Mouse (Mus musculus): ENCODE data around the gene Thbs3. TPM values are rescaled to one million over a fixed set of nuclear protein-coding genes. Genes with fewer than 3 reads are reported as not detected.
A peak's percentile ranks its signal among the peaks of the same experiment; 100 is the strongest.

Thbs3 gene
- polyA plus RNA-seq, 1 experiment from 2014 or later = 107 TPM

DNA sequence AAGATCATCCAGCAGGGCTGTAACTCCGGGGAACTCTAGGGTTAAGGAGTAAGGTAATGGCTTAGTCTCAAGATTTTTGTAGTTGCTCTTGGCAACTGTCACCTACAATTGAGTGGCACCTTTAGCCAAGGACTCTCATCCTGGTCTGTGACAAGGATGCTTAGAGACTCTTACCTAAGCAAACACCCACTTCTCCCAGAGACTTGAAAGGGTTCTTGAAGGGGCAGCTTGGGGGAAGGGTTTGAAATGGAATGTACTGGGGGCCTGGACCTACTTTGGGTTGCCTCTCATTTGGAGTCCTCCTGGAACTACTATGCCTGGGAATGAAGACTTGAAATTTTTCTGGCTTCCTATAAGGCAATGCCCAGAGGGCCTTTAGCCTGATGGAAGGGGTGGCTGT lies 3.3 kb downstream of the Thbs3 start:
- Histone ChIP-seq H3K9ac (replicated peaks) (no peak overlapping the region), H3K9me3 (no peaks in the 10 kb centered on the region), H3K36me3 (peaks cover 48% of the 10 kb centered on the region), H3K27ac (replicated peaks) (0 out of 2 replicates have a peak overlapping the region, but pooled peaks have one; percentile 49), H3K4me2 (replicated peaks) (no peak overlapping the region), H3K4me1 (peaks cover 61% of the 10 kb centered on the region), H3K4me3 (no peak overlapping the region), H3K27me3 (no peaks in the 10 kb centered on the region)
- WGBS = 67% methylated on average over 1 of the region's 1 CpGs
- no peak for ATAC-seq (ENCODE audit: low FRiP score, low read depth)

DNA sequence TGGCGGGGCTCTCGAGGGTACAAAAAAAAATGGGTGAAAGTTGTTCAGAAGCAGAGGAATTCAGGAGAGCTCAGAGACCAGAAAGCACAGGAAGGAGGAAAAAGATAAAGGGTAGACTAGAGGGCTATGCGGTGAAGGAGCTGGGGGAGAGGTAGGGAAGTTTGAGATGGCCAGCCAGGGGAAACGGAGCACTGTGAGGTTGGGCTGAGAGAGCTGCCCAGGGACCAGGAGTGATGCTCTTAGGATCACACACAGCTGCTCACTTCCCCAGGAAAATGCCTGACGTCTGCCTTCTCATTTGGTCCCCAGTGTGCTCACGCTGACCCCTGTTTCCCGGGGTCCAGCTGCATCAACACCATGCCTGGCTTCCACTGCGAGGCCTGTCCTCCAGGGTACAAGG lies 4.6 kb downstream of the Thbs3 start:
- no peak overlapping the region for H3K9ac ChIP-seq (replicated peaks)
- no peaks in the 10 kb centered on the region for H3K9me3 ChIP-seq
- WGBS = 46% methylated on average over 8 of the region's 8 CpGs
- peaks cover 60% of the 10 kb centered on the region for H3K36me3 ChIP-seq
- H3K4me1 ChIP-seq = peaks cover 73% of the 10 kb centered on the region
- no peak for ATAC-seq (ENCODE audit: low FRiP score, low read depth)
- H3K27me3 ChIP-seq = no peaks in the 10 kb centered on the region
- peak overlapping the region; percentile 63 for H3K27ac ChIP-seq (replicated peaks)
- no peak overlapping the region for H3K4me3 ChIP-seq
- no peak overlapping the region for H3K4me2 ChIP-seq (replicated peaks)

DNA sequence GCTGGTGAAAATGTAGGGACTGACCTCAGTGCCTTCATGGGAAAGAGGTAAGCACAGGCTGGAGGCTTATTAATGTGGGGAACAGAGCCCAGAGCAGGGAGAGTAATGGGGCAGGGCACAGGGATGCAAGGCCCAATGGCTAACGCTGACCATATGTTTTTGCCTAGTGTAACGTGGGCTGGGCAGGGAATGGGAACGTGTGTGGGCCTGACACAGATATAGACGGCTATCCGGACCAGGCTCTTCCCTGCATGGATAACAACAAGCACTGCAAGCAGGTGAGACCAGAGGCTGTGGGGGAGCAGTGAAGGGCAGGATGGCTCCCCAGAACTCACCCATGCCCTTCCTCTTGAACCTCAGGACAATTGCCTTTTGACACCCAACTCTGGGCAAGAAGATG lies 6.2 kb downstream of the Thbs3 start:
- 75% methylated on average over 5 of the region's 5 CpGs for WGBS
- Histone ChIP-seq H3K4me1 (peaks cover 71% of the 10 kb centered on the region), H3K4me3 (no peak overlapping the region), H3K9ac (replicated peaks) (no peak overlapping the region), H3K27ac (replicated peaks) (peak overlapping the region; percentile 49), H3K36me3 (peaks cover 61% of the 10 kb centered on the region), H3K9me3 (no peaks in the 10 kb centered on the region), H3K27me3 (no peaks in the 10 kb centered on the region), H3K4me2 (replicated peaks) (no peak overlapping the region)
- ATAC-seq (ENCODE audit: low FRiP score, low read depth) = no peak

DNA sequence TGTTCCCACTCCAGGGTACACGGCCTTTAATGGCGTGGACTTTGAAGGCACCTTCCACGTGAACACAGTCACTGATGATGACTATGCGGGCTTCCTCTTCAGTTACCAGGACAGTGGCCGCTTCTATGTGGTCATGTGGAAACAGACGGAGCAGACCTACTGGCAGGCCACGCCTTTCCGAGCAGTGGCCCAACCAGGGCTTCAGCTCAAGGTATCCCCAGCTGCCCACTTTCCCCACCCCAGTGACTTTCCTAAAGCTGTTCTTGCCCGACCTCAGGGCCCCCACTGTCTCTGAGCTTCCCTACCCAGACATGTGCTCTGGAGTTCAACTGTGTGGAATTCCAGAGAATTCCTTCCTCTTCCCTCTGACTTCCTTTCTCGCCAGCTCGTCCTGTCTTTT lies 9.8 kb downstream of the Thbs3 start:
- ATAC-seq (ENCODE audit: low FRiP score, low read depth) = no peak
- no peaks in the 10 kb centered on the region for H3K9me3 ChIP-seq
- no peaks in the 10 kb centered on the region for H3K27me3 ChIP-seq
- WGBS = 27% methylated on average over 11 of the region's 11 CpGs
- peak overlapping the region; percentile 93 for H3K4me2 ChIP-seq (replicated peaks)
- peak overlapping the region; percentile 98 for H3K27ac ChIP-seq (replicated peaks)
- H3K9ac ChIP-seq (replicated peaks) = peak overlapping the region; percentile 93
- peaks cover 77% of the 10 kb centered on the region for H3K4me1 ChIP-seq
- H3K36me3 ChIP-seq = peaks cover 44% of the 10 kb centered on the region
- H3K4me3 ChIP-seq = peak overlapping the region; percentile 77

DNA sequence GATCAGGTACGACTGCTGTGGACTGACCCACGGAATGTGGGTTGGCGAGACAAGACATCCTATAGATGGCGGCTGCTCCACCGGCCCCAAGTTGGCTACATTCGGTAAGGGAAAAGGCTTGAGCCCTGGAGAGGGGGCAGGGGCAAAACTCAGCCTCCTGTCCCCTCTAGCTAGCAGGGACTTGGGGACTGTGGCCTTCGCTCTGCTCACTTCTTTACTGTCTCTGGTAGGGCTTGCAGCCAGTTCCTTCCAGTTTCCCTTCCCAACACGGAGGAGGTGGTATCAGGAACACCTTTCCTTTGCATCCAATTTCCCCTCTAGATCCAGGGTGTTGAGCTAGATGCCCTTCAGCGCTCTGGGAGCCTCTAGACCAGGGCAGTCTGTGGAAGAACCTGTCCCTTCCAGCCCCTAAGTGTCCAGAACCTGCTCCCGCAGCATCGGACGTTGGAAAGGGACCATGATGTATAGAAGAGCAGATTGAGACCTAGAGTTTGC lies 10.4 kb downstream of the Thbs3 start:
- peaks cover 72% of the 10 kb centered on the region for H3K4me1 ChIP-seq
- no peaks in the 10 kb centered on the region for H3K9me3 ChIP-seq
- 16% methylated on average over 12 of the region's 12 CpGs for WGBS
- no peaks in the 10 kb centered on the region for H3K27me3 ChIP-seq
- no peak for ATAC-seq (ENCODE audit: low FRiP score, low read depth)
- H3K4me2 ChIP-seq (replicated peaks) = peak overlapping the region; percentile 93
- H3K4me3 ChIP-seq = peak overlapping the region; percentile 77
- peaks cover 38% of the 10 kb centered on the region for H3K36me3 ChIP-seq
- H3K9ac ChIP-seq (replicated peaks) = peak overlapping the region; percentile 93
- peak overlapping the region; percentile 98 for H3K27ac ChIP-seq (replicated peaks)

DNA sequence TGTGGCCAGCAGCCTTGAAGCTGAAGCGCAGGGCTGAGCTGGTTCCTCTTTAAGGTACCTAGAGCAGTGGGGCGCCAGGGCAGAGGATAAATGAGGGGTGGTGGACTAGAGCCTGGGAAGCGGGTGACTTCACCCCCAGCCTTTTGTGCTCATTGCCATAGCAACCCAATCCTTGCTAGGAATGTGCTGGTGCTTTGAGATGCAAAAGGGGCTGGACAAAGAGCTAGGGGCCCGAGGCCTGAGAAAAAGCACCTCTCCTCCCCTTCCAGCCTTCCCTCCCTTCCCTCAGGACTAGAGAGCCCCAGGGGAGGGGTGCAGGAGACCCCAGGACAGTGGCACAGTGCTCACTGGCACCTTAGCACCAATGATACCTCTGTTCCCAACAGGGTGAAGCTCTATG lies 10.9 kb downstream of the Thbs3 start:
- H3K36me3 ChIP-seq = peaks cover 35% of the 10 kb centered on the region
- WGBS = 11% methylated on average over 4 of the region's 4 CpGs
- H3K9me3 ChIP-seq = no peaks in the 10 kb centered on the region
- H3K4me1 ChIP-seq = peaks cover 71% of the 10 kb centered on the region
- peak overlapping the region; percentile 93 for H3K4me2 ChIP-seq (replicated peaks)
- H3K27me3 ChIP-seq = no peaks in the 10 kb centered on the region
- ATAC-seq (ENCODE audit: low FRiP score, low read depth) = peak; percentile 80
- H3K4me3 ChIP-seq = peak overlapping the region; percentile 77
- H3K27ac ChIP-seq (replicated peaks) = peak overlapping the region; percentile 98
- peak overlapping the region; percentile 93 for H3K9ac ChIP-seq (replicated peaks)

DNA sequence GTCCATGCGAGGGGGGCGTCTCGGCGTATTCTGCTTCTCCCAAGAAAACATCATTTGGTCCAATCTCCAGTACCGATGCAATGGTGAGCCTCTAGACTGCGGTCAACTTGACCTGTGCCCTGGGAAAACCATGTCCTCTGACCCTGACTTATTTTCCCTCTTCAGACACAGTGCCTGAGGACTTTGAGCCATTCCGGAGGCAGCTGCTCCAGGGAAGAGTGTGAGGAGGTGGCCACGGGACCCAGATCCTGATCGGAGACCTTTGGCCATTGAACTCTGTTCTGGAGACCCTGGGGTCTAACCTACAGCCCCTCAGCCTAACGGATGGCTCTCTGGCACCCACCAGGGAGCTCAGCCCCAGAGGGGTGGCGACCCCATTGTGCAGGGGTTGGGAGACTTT lies 11.4 kb downstream of the Thbs3 start:
- Histone ChIP-seq H3K4me2 (replicated peaks) (peak overlapping the region; percentile 93), H3K9me3 (no peaks in the 10 kb centered on the region), H3K9ac (replicated peaks) (peak overlapping the region; percentile 93), H3K4me1 (peaks cover 69% of the 10 kb centered on the region), H3K27me3 (no peaks in the 10 kb centered on the region), H3K36me3 (peaks cover 31% of the 10 kb centered on the region), H3K27ac (replicated peaks) (peak overlapping the region; percentile 98), H3K4me3 (peak overlapping the region; percentile 77)
- 10% methylated on average over 11 of the region's 11 CpGs for WGBS
- no peak for ATAC-seq (ENCODE audit: low FRiP score, low read depth)

DNA sequence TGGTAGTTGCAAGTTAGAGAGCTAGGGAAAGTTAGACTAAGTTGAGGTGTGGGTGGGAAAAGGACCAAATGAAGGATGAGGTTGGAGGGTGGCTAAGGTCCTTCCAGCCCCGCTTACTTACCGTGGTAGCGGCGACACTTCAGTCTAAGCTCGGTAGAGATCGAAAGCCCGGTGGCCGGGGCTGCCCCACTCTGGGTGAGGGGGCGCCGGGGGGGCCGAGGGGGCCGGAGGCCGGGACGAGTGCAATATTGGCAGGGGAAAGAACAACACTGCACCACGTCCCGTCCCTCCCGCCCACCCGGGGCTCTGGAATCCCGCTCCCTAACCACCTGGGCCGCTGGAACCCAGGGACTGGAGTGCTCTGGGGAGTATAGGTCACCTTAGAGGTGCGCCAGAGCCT lies 11.9 kb downstream of the Thbs3 start, which contains the start of gene Mtx1:
Gene Mtx1 (minus strand): TSS at position 189 of the 400 bp plus-strand sequence.
- Histone ChIP-seq H3K4me2 (replicated peaks) (peak within 1 kb of the TSS; percentile 93), H3K27ac (replicated peaks) (peak within 1 kb of the TSS; percentile 98), H3K9me3 (no peaks in the 10 kb centered on the region), H3K4me3 (peak within 1 kb of the TSS; percentile 77), H3K27me3 (no peaks in the 10 kb centered on the region), H3K36me3 (peaks cover 26% of the 10 kb centered on the region), H3K4me1 (peaks cover 64% of the 10 kb centered on the region), H3K9ac (replicated peaks) (peak within 1 kb of the TSS; percentile 93)
- ATAC-seq (ENCODE audit: low FRiP score, low read depth) = no peak
- under 1% methylated on average over 21 of the region's 21 CpGs for WGBS

DNA sequence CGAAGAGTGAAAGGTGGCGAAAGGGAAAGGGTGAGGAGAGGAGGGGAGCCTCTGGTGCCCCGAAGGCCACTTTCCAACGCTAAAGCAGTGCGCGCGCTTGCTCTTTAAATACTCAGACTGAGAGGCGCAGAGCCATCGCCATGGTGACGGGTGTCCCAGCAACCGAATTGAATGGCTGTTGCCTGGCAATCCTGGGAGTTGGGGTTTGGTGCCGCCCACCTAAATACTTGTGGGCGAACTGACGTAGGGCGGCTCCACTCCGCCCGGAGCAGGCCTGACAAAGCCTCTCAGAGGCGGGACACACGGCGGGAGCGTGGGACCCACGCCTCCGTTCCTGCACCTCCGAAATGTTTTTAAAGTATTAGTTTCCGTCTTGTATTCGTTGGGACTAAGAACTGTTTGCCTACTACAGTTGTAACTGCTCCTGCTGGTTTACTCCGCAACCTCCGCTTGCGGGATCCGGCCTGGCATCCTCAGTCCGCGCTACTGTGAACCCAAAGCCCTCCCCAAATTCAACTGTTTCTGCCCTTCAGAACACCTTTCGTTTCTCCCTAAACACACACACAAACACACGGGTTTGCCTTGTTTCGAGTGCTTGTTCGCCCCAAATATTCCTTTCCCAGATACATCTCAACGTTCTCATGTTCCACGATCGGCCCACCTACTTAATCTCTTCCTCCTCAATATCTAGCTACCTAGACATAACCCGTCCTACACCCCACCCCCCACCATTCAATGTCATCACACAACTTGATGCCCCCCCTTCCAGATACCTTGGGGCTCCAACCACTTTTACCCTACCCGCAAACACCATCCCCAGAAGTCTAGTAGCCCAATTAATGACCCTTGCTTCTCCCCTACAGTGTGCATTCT lies 12.6 kb downstream of the Thbs3 start:
- Histone ChIP-seq H3K4me2 (replicated peaks) (peak overlapping the region; percentile 93), H3K9me3 (no peaks in the 10 kb centered on the region), H3K27me3 (no peaks in the 10 kb centered on the region), H3K36me3 (peaks cover 21% of the 10 kb centered on the region), H3K9ac (replicated peaks) (peak overlapping the region; percentile 93), H3K27ac (replicated peaks) (peak overlapping the region; percentile 98), H3K4me1 (peaks cover 63% of the 10 kb centered on the region), H3K4me3 (peak overlapping the region; percentile 77)
- ATAC-seq (ENCODE audit: low FRiP score, low read depth) = peak; percentile 76
- 1% methylated on average over 41 of the region's 41 CpGs for WGBS

DNA sequence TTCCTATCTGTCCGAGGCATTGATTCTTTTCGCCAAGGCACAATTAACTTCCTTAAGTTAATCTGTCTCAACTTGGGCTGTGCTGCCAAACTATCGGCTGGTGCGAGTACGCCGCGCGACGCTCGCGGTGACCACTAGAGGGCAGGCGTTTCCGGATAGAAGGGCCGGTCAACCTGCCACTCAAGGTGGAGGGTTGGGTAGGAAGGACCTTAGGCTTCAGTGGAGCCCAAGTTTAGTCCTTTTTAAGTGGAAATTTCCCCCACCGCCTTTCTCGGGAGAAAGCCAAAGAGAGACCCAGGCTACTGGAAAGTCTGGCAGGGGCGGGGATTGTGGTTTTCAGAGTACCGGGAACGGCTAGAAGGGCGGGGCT lies 13.2 kb downstream of the Thbs3 start:
- peak overlapping the region; percentile 77 for H3K4me3 ChIP-seq
- WGBS = 0% methylated on average over 20 of the region's 20 CpGs
- ATAC-seq (ENCODE audit: low FRiP score, low read depth) = 0 out of 2 replicates have a peak, but pooled peaks have one; percentile 4
- H3K36me3 ChIP-seq = peaks cover 14% of the 10 kb centered on the region
- no peaks in the 10 kb centered on the region for H3K27me3 ChIP-seq
- peak overlapping the region; percentile 93 for H3K4me2 ChIP-seq (replicated peaks)
- peak overlapping the region; percentile 98 for H3K27ac ChIP-seq (replicated peaks)
- H3K9ac ChIP-seq (replicated peaks) = peak overlapping the region; percentile 93; the same call in 1 of the 2 replicates
- H3K9me3 ChIP-seq = no peaks in the 10 kb centered on the region
- H3K4me1 ChIP-seq = peaks cover 57% of the 10 kb centered on the region

DNA sequence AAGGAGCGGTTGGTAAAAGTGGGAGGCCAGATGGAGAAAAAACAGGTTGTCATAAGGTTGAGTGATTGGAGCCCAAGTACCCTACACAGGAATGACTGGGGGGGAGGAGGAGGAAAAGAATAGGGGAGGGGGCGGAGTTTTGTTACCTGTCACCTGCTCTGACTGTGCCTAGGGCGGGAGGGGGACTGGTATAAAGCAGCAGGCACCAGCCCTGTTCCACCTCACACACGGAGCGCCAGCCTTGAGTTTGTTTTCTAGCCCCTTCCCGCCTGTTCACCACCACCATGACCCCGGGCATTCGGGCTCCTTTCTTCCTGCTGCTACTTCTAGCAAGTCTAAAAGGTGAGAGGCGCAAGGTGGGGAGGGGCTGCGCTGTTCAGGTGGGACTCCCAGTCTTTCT lies 13.9 kb downstream of the Thbs3 start, which contains the start of gene Muc1:
Gene Muc1 (plus strand): TSS at position 222 of the 400 bp plus-strand sequence.
- Histone ChIP-seq H3K4me1 (peaks cover 50% of the 10 kb centered on the region), H3K9ac (replicated peaks) (peak within 1 kb of the TSS; percentile 93; the same call in 1 of the 2 replicates), H3K36me3 (peaks cover 12% of the 10 kb centered on the region), H3K27ac (replicated peaks) (peak within 1 kb of the TSS; percentile 98), H3K4me2 (replicated peaks) (peak within 1 kb of the TSS; percentile 93), H3K9me3 (no peaks in the 10 kb centered on the region), H3K27me3 (no peaks in the 10 kb centered on the region), H3K4me3 (peak within 1 kb of the TSS; percentile 77)
- 27% methylated on average over 10 of the region's 10 CpGs for WGBS
- ATAC-seq (ENCODE audit: low FRiP score, low read depth) = no peak

DNA sequence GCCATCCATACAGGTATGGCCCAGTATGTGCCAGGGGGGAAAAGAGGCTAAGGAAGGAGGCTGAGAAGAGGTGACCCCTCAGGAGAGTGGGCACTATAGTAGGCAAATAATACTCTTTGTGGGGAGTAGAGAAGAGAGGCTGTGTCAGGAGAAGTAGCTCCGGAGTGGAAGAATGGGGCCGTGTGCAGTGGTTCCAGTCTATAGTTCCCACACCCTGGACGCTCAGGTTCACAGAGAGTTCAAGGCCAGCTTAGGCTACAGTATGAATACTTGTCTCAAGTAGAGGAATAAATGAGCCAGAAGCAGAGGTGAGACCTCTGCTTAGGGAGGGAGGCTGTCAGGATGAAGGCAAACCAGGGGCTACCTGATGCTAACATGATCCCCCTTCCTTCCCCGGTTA lies 14.3 kb downstream of the Thbs3 start:
- H3K4me2 ChIP-seq (replicated peaks) = no peak overlapping the region

More for the DNA sequence above, 14.3 kb downstream of the Thbs3 start:
- no peaks in the 10 kb centered on the region for H3K27me3 ChIP-seq
- no peak overlapping the region for H3K9ac ChIP-seq (replicated peaks)
- peaks cover 12% of the 10 kb centered on the region for H3K36me3 ChIP-seq
- no peak overlapping the region for H3K4me3 ChIP-seq
- no peak overlapping the region for H3K27ac ChIP-seq (replicated peaks)
- ATAC-seq (ENCODE audit: low FRiP score, low read depth) = no peak
- peaks cover 46% of the 10 kb centered on the region for H3K4me1 ChIP-seq
- H3K9me3 ChIP-seq = no peaks in the 10 kb centered on the region
- WGBS = 67% methylated on average over 4 of the region's 4 CpGs

All from midbrain, embryonic 12.5 days (tissue).